Mouse (Mus musculus) heart, adult 8-10 months (tissue): ENCODE measurements around the gene Kcnj5. TPM values are rescaled to one million over a fixed set of nuclear protein-coding genes. Genes with fewer than 3 reads are reported as not detected.
A peak's percentile ranks its signal among the peaks of the same experiment; 100 is the strongest.

Experiments used
- DNase-seq: peaks from one replicate; pipeline ENCODE4 v3.0.0; 2022; ENCODE audit warnings: low spot score
- total RNA-seq, 4 experiments: library from RNA; stranded (reverse); gene quantifications; 2 replicates each; pipeline ENCODE4 v1.2.4; 2022

Kcnj5 gene
- total RNA-seq, 4 experiments from 2014 or later: 53.9 to 62.5 (median 56.2) TPM

DNA sequence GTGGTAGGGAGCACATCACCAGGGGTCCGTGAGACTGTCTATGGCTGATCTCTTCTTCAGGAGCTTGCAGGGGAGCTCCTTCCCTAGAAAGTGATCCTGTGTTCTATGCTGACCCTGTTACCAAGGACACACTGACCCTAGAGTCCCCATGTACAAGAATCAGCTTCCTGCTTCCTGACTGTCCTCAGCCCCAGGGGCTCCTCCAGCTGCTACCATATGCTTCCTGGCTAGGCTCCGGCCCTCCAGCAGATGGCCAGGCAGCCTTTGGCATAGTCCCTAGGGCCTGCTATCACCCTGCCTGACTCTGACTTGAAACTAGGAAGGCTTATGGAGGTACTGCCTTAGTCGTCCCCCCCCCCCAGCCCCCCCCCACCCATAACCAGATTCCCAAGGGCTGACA is 24.0 kb downstream of the Kcnj5 start:
- peak; percentile 41 for DNase-seq

DNA sequence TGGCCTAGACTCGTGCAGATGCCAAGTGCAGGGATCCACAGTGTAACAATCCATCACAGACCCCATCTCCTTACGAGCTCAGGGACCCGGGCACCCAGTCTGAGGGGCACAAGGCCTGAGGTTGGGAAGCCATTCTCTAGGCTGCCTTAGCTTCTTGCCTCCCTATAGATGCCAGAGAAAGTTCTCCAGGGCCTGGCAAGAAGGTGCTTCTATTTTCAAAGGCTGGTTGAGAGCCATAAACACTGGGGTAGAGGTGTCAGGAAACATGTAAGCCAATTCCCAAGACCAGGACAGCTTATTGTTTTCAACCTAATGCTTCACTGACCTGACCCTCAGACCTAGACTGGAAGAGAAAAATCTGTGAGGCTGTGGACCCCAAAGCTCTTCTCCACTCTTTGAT is 28.2 kb downstream of the Kcnj5 start:
- no peak for DNase-seq

DNA sequence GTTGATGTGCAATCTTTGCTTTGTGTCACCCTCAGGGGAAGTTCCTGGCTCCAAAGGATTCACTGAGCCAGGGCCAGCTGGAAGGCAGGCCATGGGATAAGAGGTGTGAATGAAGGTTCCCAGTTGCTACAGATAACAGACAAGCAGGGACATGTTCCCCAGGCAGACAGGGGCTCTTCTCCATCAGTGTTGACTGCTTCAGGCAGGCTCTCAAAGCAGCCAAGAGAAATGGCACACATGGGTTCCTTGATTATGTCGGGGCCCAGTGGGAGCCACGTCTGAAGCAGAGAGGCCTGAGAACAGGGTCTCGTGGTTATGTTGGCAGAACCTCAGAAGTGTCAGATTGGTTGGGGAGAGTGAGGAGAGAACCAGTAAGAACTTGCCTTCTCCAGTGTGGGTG is 30.1 kb downstream of the Kcnj5 start:
- DNase-seq: peak; percentile 73

DNA sequence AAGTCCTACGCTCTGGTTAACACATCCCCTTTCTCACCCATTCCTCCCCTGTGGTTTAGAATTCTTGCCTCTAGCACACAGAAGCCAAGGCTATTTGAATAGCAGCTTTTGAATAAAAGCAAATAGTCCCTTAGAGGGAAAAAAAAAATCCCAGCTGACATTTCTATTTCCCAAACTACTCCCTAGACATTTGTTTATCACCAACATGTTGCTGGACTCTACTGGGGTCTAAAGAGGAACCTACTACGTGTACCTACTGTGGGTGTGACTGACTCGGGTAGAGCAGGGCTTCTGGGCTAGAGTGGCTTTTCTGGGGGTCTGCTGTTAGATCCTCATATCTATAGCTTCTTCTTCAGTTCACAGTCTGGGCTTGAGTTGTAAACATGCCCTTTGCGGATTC is 31.9 kb downstream of the Kcnj5 start:
- no peak for DNase-seq

DNA sequence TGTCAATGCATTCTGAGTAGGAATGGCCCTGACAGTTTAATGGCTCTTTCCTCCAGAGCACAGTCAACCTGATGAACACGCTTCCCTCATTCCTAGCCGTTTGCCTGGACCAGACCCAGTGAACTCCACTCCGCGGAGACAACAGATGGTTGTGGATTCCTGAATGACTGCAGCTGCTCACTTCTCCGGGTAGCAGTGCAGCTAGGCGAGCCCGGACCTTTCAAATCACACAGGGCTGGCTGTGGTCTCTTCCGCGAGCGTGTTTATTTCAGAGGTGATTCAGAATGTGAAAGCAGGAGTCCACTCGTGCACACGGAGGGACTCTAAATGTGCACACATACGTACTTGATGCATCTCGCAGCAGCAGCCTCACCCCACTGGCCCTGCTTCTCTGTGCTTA is 32.4 kb downstream of the Kcnj5 start:
- no peak for DNase-seq

DNA sequence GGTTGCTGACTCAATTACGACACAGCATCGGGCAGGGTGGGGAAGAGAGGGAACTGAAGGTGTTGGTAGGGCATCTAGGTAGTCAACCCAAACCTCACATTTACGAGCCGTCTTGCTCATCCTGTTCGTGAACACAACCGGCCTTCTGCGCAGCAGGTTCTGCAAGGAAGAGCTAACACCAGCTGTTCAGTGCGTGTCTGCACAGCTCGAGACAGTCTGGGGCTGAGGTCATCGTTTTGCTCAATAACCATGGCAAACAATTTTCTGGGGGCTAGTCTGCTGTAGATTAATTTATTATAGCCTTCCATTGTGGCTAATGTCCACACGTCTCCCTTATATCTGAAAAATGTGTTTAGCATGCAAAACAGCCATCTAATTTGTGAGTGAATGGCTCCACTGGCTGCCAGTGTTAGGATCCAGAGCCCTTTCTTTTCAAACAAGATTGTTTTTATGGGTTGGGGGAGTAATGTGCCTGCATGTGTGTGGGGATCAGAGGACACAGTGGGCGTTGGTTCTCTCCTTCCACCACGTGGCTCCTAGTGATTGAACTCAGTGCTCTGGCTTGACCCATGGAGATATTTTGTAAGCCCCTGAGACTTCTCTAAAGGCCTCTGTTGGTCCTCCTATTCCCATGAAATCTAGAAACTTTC is 41.5 kb downstream of the Kcnj5 start:
- DNase-seq: no peak

DNA sequence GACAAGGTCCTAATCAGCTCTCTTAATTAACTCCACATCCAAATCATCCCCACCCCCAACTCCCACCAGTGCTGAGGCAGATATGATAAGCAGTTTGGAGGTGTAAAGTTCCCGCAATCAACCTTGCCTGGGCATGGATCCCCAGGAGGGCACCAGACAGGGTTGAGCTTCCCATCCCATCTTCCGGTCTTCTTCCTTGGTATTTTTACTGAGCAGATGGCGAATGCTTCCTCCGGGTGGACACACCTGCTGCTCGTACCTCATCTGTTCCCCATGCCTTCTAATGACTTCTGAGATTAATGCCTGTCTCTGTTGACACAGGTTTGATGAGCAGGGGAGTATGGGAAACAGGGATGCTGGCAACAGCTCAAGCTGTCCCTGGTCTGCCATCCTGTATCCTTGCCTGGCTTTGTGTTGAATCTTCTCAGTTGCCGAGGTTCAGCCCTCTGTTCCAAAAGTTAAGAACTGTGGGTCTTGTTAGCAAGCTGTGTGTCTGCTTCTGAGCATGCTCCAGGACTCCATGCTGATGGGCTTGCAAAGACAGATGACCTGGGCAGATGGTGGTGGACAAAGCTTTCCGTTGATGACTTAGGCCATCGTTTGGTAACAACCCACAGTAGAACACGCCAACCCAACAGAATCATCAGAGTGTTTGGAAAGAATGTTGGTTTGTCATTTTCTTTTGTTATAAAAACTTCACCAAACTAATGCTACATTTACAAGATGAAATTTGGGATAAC is 48.9 kb downstream of the Kcnj5 start:
- no peak for DNase-seq

DNA sequence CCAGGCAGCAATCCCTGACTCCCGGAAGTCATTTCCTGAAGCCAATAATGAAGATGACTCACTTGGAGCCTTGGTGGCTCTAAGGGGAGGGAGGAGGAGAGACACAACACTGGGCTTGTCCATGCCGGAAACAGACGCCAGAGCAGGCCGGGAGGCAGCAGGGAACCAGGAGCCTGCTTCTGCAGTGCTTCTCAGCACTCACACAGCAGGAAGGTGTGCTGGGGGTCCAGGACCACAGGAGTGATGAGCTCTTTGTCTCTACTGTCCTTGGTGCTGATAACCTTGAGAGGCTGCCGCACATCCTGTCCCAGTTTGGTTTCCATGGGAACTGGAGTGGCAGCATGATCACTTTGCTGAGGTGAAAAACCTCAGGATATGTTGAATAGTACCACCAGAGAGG is 51.5 kb downstream of the Kcnj5 start:
- peak; percentile 52 for DNase-seq

DNA sequence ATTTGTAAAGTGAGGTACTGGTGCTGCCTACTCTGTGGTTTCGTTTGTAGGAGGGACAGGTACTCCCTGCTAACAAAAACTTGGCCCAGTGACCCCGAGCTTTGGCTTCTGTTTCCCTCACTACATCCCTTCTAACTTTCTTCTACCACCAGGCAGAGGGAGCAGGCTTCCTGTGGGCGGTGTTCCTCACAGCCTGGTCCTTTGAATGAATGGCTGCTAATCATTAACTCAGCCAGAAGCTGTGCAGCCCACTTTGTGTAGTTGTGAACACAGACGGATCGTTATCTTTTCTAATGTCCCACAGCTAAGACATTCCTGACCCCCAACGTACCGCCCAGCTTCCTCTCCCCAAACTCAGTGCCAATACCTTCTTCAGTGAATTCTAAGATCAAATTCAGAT is 52.5 kb downstream of the Kcnj5 start:
- no peak for DNase-seq

DNA sequence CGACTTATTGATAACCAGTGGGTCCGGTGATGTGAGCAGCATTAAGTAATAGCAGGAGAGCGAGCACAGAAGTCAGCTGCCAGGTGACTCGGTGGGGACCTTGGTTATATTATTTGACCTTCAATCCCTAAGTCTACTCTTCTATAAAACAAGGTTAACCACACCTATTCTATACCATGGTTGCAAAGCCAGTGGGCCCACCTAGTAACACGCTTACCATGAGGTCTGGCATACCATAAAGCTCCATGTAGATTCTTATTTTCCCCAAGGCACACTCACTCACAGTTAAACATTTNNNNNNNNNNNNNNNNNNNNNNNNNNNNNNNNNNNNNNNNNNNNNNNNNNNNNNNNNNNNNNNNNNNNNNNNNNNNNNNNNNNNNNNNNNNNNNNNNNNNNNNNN is 60.6 kb downstream of the Kcnj5 start:
- no peak for DNase-seq

DNA sequence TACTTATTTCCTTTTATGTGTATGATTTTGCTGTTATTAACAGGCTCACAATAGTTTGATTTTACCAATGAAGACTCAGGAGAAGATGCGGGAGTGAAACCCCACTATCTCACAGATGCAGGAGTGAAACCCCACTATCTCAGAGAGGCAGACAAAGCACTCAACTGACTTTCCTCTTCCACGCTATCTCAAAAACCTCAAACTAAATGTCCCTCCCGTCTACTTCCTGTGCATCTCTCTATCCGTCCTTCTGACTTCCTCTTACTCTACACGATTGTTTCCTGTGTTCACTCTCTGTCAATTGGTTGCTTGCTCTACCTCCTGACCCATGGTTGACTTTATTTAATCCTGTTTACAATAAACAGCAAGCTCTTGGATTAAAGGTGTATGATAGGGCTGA is 63.7 kb downstream of the Kcnj5 start:
- no peak for DNase-seq

DNA sequence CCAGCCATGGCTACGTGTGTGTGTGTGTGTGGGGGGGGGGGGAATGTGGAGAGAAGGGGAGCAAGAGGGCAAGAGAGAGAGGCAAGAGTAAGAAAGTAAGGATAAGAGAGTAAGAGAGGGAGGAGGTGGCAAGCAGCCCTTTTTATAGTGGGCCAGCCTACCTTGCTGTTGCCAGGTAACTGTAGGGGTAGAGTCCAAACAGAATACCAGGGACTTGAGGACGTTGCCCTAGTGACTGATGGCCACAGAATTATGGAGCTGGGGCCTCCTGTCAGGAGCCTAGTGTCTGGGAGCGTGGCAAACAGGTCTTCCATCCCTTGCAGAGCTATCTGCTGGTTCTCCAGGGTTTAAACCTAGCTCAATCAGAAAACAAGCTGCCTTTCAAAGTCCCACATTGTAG is 64.4 kb downstream of the Kcnj5 start:
- DNase-seq: no peak

DNA sequence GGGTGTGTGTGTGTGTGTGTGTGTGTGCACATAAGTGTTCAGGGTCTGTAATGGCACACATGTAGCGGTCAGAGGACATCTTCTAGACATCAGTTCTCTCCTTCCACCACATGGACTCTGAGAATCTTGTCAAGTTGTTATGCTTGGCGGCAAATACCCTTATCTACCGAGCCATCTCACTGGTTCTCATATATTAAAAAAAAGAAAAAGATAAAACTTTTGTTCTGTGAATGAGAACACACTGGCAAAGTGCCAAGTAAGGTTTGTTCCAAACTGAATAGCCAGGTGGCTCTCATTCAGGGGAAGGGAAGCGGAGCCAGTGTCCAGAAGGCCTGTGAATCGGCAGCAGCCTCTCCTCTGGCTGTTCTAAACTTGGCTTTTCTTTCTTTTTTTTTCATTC is 66.1 kb downstream of the Kcnj5 start:
- no peak for DNase-seq

DNA sequence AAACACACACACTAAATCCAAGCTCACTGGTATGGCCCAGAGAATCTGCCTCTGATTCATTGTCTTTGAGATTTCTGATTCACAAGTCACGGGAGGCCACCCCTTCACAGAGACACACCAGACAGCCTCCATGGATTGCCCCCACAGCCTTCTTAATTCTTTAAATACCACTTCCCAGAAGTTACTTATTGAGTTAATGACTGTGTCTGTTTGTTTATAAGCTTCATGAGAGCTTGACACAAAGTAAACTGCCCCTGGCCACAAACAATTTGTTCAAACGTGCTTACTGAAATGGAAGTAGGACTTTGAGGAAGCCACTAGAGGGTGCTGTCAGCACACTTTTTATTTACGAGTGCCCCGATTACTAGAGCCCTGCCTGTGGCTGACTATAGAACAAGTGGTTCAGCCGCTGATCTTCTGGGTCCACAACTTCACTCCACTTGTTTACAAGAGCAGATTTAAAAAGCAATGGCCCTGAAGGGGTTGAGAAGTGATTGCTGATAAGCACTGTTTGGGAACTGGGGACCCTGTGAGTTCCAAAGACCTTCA is 72.2 kb downstream of the Kcnj5 start:
- peak; percentile 81 for DNase-seq

Other genes with a start within 250 kb of the Kcnj5 start
- 10 to 100 TPM; 17.5 to 24.0 (median 21.3) TPM for gene Arhgap32, start 228.2 kb downstream of the Kcnj5 start, total RNA-seq
- not detected for gene Kcnj1, start 28.1 kb upstream of the Kcnj5 start, total RNA-seq
- 10 to 100 TPM; 18.5 to 30.7 (median 20.8) TPM for gene Fli1, start 198.5 kb upstream of the Kcnj5 start, total RNA-seq